24 mouse cellular contexts compared by ENCODE assay signal in the genomic region with DNA sequence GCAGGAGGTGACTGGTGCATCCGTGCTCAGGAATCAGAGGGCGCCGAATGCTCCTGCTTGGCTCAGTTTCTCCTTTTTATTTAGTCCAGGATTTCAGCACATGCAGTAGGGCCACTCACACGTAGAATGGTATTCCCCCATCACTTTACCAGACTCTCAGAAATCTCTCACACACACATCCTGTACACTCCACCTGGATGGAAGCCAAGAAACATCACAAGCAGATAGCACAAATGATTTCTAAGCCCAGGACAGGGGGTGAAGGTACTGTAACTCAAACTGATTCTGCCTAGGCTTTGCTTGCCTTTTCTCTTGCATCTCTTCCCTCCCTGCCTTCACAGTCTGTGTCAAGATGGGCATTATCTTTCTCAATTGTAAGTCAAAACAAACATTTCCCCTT.
DNase-seq lines count a peak whose midpoint lies in the region; ATAC-seq and TF ChIP-seq lines count a peak whose summit lies in the region.
"Had no signal": no experiment of that assay in that cellular context is flagged by ENCODE, and none has a peak within 500 bp of the region (broad histone marks: within the 10 kb centered on the region; RNA-seq: fewer than 3 reads in every experiment).

No protein-coding gene starts in this region.

- TF ChIP-seq CTCF in kidney, adult 2 months (conservative IDR thresholded peaks at IDR 0.05; ENCODE audit: insufficient read depth, insufficient read length, low read depth, low read length) = no peak

- no peak overlapping the region for H3K4me3 ChIP-seq in heart, embryonic 12.5 days
- H3K4me3 ChIP-seq in kidney, adult 2 months (ENCODE audit: insufficient read depth, low read depth, low read length) = no peak overlapping the region
- H3K4me3 ChIP-seq in kidney, embryonic 14.5 days (ENCODE audit: low read length) = no peak overlapping the region
- H3K4me3 ChIP-seq in midbrain, embryonic 14.5 days (replicated peaks; ENCODE audit: low read depth, low read length) = no peak overlapping the region
- H3K4me3 ChIP-seq in midbrain, embryonic 16.5 days (ENCODE audit: low read depth, low read length) = no peak overlapping the region
- H3K4me3 ChIP-seq: embryonic facial prominence, embryonic 13.5 days; erythroblast, embryonic 14.5 days; limb, embryonic 13.5 days; midbrain, embryonic 12.5 days; neural tube, embryonic 15.5 days; stomach, embryonic 15.5 days had no signal

- no peak overlapping the region for H3K9ac ChIP-seq in heart, embryonic 12.5 days
- H3K9ac ChIP-seq in kidney, embryonic 14.5 days (ENCODE audit: low read depth, low read length) = no peak overlapping the region
- H3K9ac ChIP-seq in midbrain, embryonic 14.5 days (replicated peaks; ENCODE audit: low read length) = no peak overlapping the region
- no peak overlapping the region for H3K9ac ChIP-seq in midbrain, embryonic 16.5 days (ENCODE audit: low read depth, low read length)
- H3K9ac ChIP-seq: embryonic facial prominence, embryonic 13.5 days; limb, embryonic 13.5 days; midbrain, embryonic 12.5 days; neural tube, embryonic 15.5 days; stomach, embryonic 15.5 days had no signal

- TF ChIP-seq POLR2A in kidney, adult 2 months (IDR thresholded peaks at IDR 0.05; ENCODE audit: low read depth, low read length) = no peak

- no peak overlapping the region for H3K4me2 ChIP-seq in heart, embryonic 12.5 days
- no peak overlapping the region for H3K4me2 ChIP-seq in kidney, embryonic 14.5 days (replicated peaks; ENCODE audit: low read depth, low read length)
- no peak overlapping the region for H3K4me2 ChIP-seq in midbrain, embryonic 14.5 days (ENCODE audit: low read length)
- no peak overlapping the region for H3K4me2 ChIP-seq in midbrain, embryonic 16.5 days (ENCODE audit: low read length)
- H3K4me2 ChIP-seq: embryonic facial prominence, embryonic 13.5 days; limb, embryonic 13.5 days; liver, embryonic 11.5 days; midbrain, embryonic 12.5 days; neural tube, embryonic 15.5 days; stomach, embryonic 15.5 days had no signal

- no peaks in the 10 kb centered on the region for H3K36me3 ChIP-seq in heart, embryonic 12.5 days
- H3K36me3 ChIP-seq in kidney, adult 2 months (ENCODE audit: control insufficient read depth, insufficient read depth, low read length) = no peaks in the 10 kb centered on the region
- H3K36me3 ChIP-seq in kidney, embryonic 14.5 days (ENCODE audit: control insufficient read depth, insufficient read depth, low read length) = no peaks in the 10 kb centered on the region
- no peaks in the 10 kb centered on the region for H3K36me3 ChIP-seq in midbrain, embryonic 14.5 days (ENCODE audit: control insufficient read depth, insufficient read depth, low read length)
- no peaks in the 10 kb centered on the region for H3K36me3 ChIP-seq in midbrain, embryonic 16.5 days (ENCODE audit: control insufficient read depth, insufficient read depth, low read length)
- H3K36me3 ChIP-seq: embryonic facial prominence, embryonic 13.5 days; limb, embryonic 13.5 days; midbrain, embryonic 12.5 days; neural tube, embryonic 15.5 days; stomach, embryonic 15.5 days had no signal

- H3K9me3 ChIP-seq in heart, embryonic 12.5 days (replicated peaks) = 0 out of 2 replicates have a peak, but pooled peaks cover 3% of the 10 kb centered on the region
- H3K9me3 ChIP-seq in kidney, embryonic 14.5 days (ENCODE audit: control insufficient read depth, low read length) = no peaks in the 10 kb centered on the region
- no peaks in the 10 kb centered on the region for H3K9me3 ChIP-seq in midbrain, embryonic 14.5 days (ENCODE audit: control insufficient read depth, low read length)
- no peaks in the 10 kb centered on the region for H3K9me3 ChIP-seq in midbrain, embryonic 16.5 days (replicated peaks; ENCODE audit: control insufficient read depth, low read length, poor library complexity, severe bottlenecking)
- H3K9me3 ChIP-seq: midbrain, embryonic 12.5 days; neural tube, embryonic 15.5 days; stomach, embryonic 15.5 days had no signal

- H3K4me1 ChIP-seq in heart, embryonic 12.5 days (replicated peaks) = peaks cover 48% of the 10 kb centered on the region
- H3K4me1 ChIP-seq in kidney, adult 2 months (ENCODE audit: control insufficient read depth, insufficient read depth, low read length) = peaks cover 3% of the 10 kb centered on the region; the same call in 1 of the 2 replicates
- no peaks in the 10 kb centered on the region for H3K4me1 ChIP-seq in kidney, embryonic 14.5 days (ENCODE audit: control insufficient read depth, insufficient read depth, low read length)
- peaks cover 5% of the 10 kb centered on the region; the same call in 1 of the 2 replicates for H3K4me1 ChIP-seq in midbrain, embryonic 14.5 days (ENCODE audit: control insufficient read depth, insufficient read depth, low read length)
- H3K4me1 ChIP-seq in midbrain, embryonic 16.5 days (ENCODE audit: control insufficient read depth, insufficient read depth, low read length) = peaks cover 7% of the 10 kb centered on the region; the same call in 1 of the 2 replicates
- H3K4me1 ChIP-seq: midbrain, embryonic 12.5 days had no signal

- H3K27ac ChIP-seq in heart, embryonic 12.5 days (ENCODE audit: poor library complexity, severe bottlenecking) = no peak overlapping the region
- 0 out of 2 replicates have a peak overlapping the region, but pooled peaks have one; percentile 16 for H3K27ac ChIP-seq in kidney, adult 2 months (ENCODE audit: insufficient read depth, low read depth, low read length)
- no peak overlapping the region for H3K27ac ChIP-seq in kidney, embryonic 14.5 days (ENCODE audit: low read depth, low read length)
- no peak overlapping the region for H3K27ac ChIP-seq in midbrain, embryonic 14.5 days (replicated peaks; ENCODE audit: low read depth, low read length)
- H3K27ac ChIP-seq in midbrain, embryonic 16.5 days (ENCODE audit: low read length) = no peak overlapping the region
- H3K27ac ChIP-seq: embryonic facial prominence, embryonic 13.5 days; limb, embryonic 13.5 days; midbrain, embryonic 12.5 days; neural tube, embryonic 15.5 days; stomach, embryonic 15.5 days had no signal

- WGBS in heart, embryonic 12.5 days = 58% methylated on average over 4 of the region's 4 CpGs
- 75% methylated on average over 4 of the region's 4 CpGs for WGBS in kidney, adult 2 months
- 77% methylated on average over 4 of the region's 4 CpGs for WGBS in kidney, embryonic 14.5 days
- WGBS in midbrain, embryonic 14.5 days = 82% methylated on average over 4 of the region's 4 CpGs
- 82% methylated on average over 4 of the region's 4 CpGs for WGBS in midbrain, embryonic 16.5 days

- DNase-seq in heart, adult 11 months = peak; percentile 74
- DNase-seq in kidney, adult 2 months = peak; percentile 65
- peak; percentile 22 to 43 for DNase-seq in kidney, postnatal 36 days
- DNase-seq in kidney, adult 18-20 months = no peak
- peak; percentile 28 for DNase-seq in midbrain, embryonic 14.5 days
- DNase-seq: adrenal gland, postnatal 14 days; cerebellum, adult 11-12 months; cerebellum, adult 9-11 months; embryo, embryonic 11 days; gastrocnemius, postnatal 25 days; heart, postnatal 14 days; right cerebral cortex, postnatal 25 days had no signal

- H3K27me3 ChIP-seq in heart, embryonic 12.5 days (replicated peaks) = no peaks in the 10 kb centered on the region
- H3K27me3 ChIP-seq in kidney, adult 2 months (replicated peaks; ENCODE audit: control insufficient read depth, insufficient read depth, low read length) = no peaks in the 10 kb centered on the region
- H3K27me3 ChIP-seq in kidney, embryonic 14.5 days (ENCODE audit: control insufficient read depth, insufficient read depth, low read length) = no peaks in the 10 kb centered on the region
- no peaks in the 10 kb centered on the region for H3K27me3 ChIP-seq in midbrain, embryonic 14.5 days (ENCODE audit: control insufficient read depth, insufficient read depth, low read length)
- H3K27me3 ChIP-seq in midbrain, embryonic 16.5 days (ENCODE audit: control insufficient read depth, insufficient read depth, low read depth, low read length) = no peaks in the 10 kb centered on the region
- H3K27me3 ChIP-seq: embryonic facial prominence, embryonic 13.5 days; midbrain, embryonic 12.5 days; neural tube, embryonic 15.5 days; stomach, embryonic 15.5 days had no signal

- no peak for ATAC-seq in heart, embryonic 12.5 days (ENCODE audit: insufficient number of reproducible peaks, low FRiP score)
- ATAC-seq in kidney, embryonic 14.5 days (ENCODE audit: low FRiP score, low TSS enrichment) = no peak
- no peak for ATAC-seq in midbrain, embryonic 14.5 days (ENCODE audit: low FRiP score, low TSS enrichment)
- ATAC-seq in midbrain, embryonic 16.5 days = no peak
- ATAC-seq: CD4-positive, CD25-positive, alpha-beta regulatory T cell, adult 4 months; hindbrain, embryonic 16.5 days had no signal
